Mouse (Mus musculus): Measurements from ENCODE around the gene 1500015O10Rik.

1500015O10Rik gene

GRCm38 (mm10) chr1:43774126-43774525, 43.7 kb downstream of the 1500015O10Rik start:
- no peak for DNase-seq (ENCODE audit: low read depth, low spot score)

DNA sequence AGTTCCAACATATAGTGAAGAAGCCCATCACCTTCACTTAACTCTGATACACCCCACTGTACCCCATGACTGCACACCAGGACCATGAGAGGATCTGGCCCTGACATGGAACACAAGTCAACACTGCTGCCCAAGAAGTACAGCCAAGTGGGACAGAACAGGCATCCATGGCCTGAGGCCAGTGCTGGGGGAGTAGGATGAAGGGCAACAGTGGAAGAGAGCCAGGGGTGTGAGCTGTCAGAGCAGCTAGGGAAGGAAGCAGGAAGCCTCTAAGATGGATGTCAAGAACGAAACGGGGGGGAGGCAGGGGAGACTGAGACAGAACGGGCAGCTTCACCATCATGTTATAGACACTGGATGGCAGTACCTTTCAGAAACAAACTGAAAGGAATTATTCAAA, 45.7 kb downstream of the 1500015O10Rik start:
- DNase-seq (ENCODE audit: low read depth, low spot score): no peak

GRCm38 (mm10) chr1:43781195-43781594, 50.8 kb downstream of the 1500015O10Rik start:
- no peak for DNase-seq (ENCODE audit: low read depth, low spot score)

DNA sequence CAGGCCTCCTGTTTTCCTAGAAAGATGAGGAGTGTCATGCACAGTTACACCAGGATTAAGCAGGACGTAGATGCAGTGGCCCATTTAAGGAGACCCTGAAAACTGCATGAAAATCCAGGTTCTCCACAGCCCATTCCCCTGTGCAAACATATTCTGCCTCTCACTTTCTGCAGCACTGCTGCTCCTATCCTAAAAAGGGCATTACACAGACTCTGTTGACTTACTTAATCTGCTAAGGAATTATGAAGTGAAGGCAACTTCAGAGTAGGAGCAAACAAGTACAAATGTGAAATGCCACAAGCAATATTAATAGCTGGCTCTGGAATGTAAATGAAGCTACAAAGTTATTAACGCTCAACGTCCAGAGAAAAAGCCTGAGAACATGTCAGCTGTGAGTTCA, 51.3 kb downstream of the 1500015O10Rik start:
- DNase-seq (ENCODE audit: low read depth, low spot score): no peak

- no peak for DNase-seq (ENCODE audit: low read depth, low spot score)
Measured at GRCm38 (mm10) chr1:43782680-43783079, 52.3 kb downstream of the 1500015O10Rik start.

- DNase-seq (ENCODE audit: low read depth, low spot score): no peak
Measured at GRCm38 (mm10) chr1:43783186-43783585, 52.8 kb downstream of the 1500015O10Rik start.

DNA sequence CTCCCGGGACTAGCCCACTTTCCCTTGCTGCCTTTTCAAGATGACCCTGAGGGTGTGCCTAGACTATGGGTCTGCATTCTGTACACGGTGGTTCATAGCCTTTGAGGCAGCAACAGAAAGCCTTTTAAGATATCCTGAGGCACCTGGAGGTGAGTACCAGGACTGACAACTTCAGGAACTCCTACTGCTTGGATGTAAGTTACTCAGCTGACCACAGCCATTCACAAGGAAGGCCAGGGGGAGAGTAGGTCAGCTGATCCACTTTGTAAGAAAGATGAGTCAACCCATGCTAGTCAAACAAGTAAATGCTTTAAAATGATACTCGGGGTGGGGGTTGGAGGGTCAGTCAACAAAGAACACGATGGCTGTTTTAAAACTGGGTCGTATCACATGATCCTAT, 54.9 kb downstream of the 1500015O10Rik start:
- no peak for DNase-seq (ENCODE audit: low read depth, low spot score)

GRCm38 (mm10) chr1:43786711-43787110, 56.3 kb downstream of the 1500015O10Rik start:
- DNase-seq (ENCODE audit: low read depth, low spot score): no peak

GRCm38 (mm10) chr1:43789765-43790164, 59.4 kb downstream of the 1500015O10Rik start:
- DNase-seq (ENCODE audit: low read depth, low spot score): no peak
